Mouse (Mus musculus) stomach, embryonic 16.5 days (tissue): ENCODE results near the gene Slc30a1. TPM values are rescaled to one million over a fixed set of nuclear protein-coding genes. Genes with fewer than 3 reads are reported as not detected.

ENCODE experiments used
- ATAC-seq: fragments of 200-750 bp; cut with Nextera tagmentation; 2 replicates; pipeline ENCODE4 v1.8.0; 2017; ENCODE audit warnings: moderate number of reproducible peaks, moderate TSS enrichment; ENCODE audit not compliant: insufficient read depth, low FRiP score
- H3K27ac ChIP-seq: fragments of 300-500 bp; sonication (generic); 2 replicates; pipeline ENCODE4 v1.5.1; 2014; ENCODE audit warnings: low read length
- H3K27me3 ChIP-seq: fragments of 300-500 bp; sonication (generic); 2 replicates; pipeline ENCODE4 v1.6.1; 2014; ENCODE audit warnings: low read length, control low read depth, mixed read lengths; ENCODE audit not compliant: control insufficient read depth, insufficient read depth
- H3K36me3 ChIP-seq: fragments of 300-500 bp; sonication (generic); 2 replicates; pipeline ENCODE4 v1.6.1; 2014; ENCODE audit warnings: low read length; ENCODE audit not compliant: control insufficient read depth, insufficient read depth
- H3K4me1 ChIP-seq: fragments of 300-500 bp; sonication (generic); 2 replicates; pipeline ENCODE4 v1.6.1; 2014; ENCODE audit warnings: low read length, control low read depth, mixed read lengths; ENCODE audit not compliant: control insufficient read depth, insufficient read depth
- H3K4me2 ChIP-seq: fragments of 300-500 bp; sonication (generic); 2 replicates; pipeline ENCODE4 v1.6.1; 2014; ENCODE audit warnings: low read depth, low read length, mixed read lengths
- H3K4me3 ChIP-seq: fragments of 300-500 bp; sonication (generic); replicated peaks from 2 replicates; pipeline ENCODE4 v1.5.1; 2014; ENCODE audit warnings: mild to moderate bottlenecking, low read length
- H3K9ac ChIP-seq: fragments of 300-500 bp; sonication (generic); 2 replicates; pipeline ENCODE4 v1.6.1; 2014; ENCODE audit warnings: low read length
- H3K9me3 ChIP-seq: fragments of 300-500 bp; sonication (generic); replicated peaks from 2 replicates; pipeline ENCODE4 v1.6.1; 2016; ENCODE audit warnings: low read length, control low read depth; ENCODE audit not compliant: control insufficient read depth
- WGBS: fragments of 180-500 bp; shearing (Covaris S2); extraction: QIAGEN DNeasy Blood & Tissue Kit; methylation state at CpG from one replicate; pipeline ENCODE4 v1.1.7; 2014; 5-methylcytosine and 5-hydroxymethylcytosine counted together
- polyA plus RNA-seq: library from polyadenylated mRNA; unstranded; fragments of >200 nt; fragmentation: Nextera tagmentation; extraction: Ambion mirVana; gene quantifications from 2 replicates; pipeline ENCODE4 v1.2.1, GENCODE M21; 2015

Slc30a1 gene
- polyA plus RNA-seq, 1 experiment from 2014 or later: 1.6 TPM

DNA sequence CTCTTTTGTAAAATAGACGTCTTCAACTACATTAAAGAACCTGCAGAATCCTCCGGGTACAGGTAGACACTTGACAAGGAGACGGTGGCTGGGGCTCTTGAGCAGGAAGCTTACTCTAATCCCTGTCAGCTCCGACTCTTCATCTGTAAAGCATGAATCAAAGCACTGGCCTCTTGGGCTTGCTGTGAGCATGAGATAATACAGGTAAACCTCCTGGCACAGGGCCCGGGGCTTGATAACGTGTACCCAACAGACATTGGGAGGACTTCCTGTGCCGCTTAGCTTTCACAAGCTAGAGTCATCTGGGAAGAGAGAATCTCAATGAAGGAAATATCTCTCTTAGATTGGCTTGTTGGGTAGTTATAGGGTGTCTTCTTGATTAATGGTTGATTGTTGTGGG lies 31.6 kb upstream of the Slc30a1 start:
- Histone ChIP-seq H3K9me3 (no peaks in the 10 kb centered on the region), H3K4me2 (no peak overlapping the region), H3K36me3 (no peaks in the 10 kb centered on the region), H3K4me3 (no peak overlapping the region), H3K9ac (no peak overlapping the region), H3K27ac (no peak overlapping the region), H3K4me1 (peaks cover 3% of the 10 kb centered on the region; the same call in 1 of the 2 replicates), H3K27me3 (no peaks in the 10 kb centered on the region)
- WGBS: 73% methylated on average over 7 of the region's 7 CpGs
- ATAC-seq: no peak

DNA sequence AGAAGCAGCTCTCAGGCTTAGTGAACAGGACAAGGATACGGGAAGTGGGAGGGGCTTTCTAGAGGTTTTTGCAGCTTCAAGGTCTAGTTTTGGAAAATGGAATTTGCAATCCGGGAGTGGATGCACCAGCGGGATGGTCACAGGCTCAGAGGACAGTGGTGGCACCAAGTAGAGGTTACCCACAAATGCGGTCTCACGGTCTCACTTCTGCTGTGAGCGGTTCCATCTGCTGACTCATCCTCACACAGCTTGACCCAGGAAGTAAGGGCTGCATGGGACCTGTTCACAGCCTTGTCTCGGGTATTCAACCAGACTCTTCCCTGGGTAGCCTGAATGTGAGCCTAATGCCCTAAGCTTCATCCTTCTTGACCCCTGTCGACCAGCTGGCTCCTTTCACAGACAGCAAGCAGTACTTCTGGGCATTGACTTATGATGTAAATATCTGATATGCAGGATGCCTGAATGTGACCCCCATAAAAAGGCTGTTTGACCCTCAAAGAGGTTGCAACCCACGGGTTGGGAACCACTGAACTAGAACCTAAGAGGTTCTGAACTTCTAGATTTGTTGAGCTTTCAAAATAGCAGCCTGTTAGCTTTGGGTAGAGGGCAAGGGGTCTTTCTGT lies 30.8 kb upstream of the Slc30a1 start:
- Histone ChIP-seq H3K27ac (no peak overlapping the region), H3K9me3 (no peaks in the 10 kb centered on the region), H3K27me3 (no peaks in the 10 kb centered on the region), H3K9ac (no peak overlapping the region), H3K4me3 (no peak overlapping the region), H3K36me3 (no peaks in the 10 kb centered on the region), H3K4me2 (no peak overlapping the region), H3K4me1 (peaks cover 3% of the 10 kb centered on the region; the same call in 1 of the 2 replicates)
- no peak; the same call in 1 of the 2 replicates for ATAC-seq
- 55% methylated on average over 9 of the region's 9 CpGs for WGBS

DNA sequence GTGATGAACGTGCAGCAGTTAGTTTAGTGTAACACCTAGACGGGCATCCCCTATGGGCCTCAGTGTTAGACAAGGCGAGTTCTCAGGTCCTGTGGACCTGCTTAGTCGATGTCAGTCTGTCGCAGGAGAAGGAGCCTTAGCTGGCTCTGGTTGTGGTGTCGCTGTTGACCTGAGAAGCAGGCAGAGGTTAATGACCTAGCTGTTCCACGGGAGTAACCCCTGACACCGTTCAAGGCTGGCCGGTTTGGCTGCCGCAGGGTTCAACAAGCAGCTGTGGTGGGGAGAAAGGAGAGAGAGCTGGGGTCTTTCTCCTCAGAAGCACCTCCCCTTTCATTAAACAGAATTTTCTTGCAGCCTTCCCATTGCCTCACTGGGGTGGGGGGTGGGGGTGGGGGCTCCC lies 28.9 kb upstream of the Slc30a1 start:
- H3K9me3 ChIP-seq: no peaks in the 10 kb centered on the region
- no peak overlapping the region for H3K4me3 ChIP-seq
- peaks cover 3% of the 10 kb centered on the region; the same call in 1 of the 2 replicates for H3K4me1 ChIP-seq
- no peak overlapping the region for H3K27ac ChIP-seq
- ATAC-seq: no peak
- H3K27me3 ChIP-seq: no peaks in the 10 kb centered on the region
- no peak overlapping the region for H3K9ac ChIP-seq
- WGBS: 56% methylated on average over 10 of the region's 10 CpGs
- H3K4me2 ChIP-seq: no peak overlapping the region
- no peaks in the 10 kb centered on the region for H3K36me3 ChIP-seq

DNA sequence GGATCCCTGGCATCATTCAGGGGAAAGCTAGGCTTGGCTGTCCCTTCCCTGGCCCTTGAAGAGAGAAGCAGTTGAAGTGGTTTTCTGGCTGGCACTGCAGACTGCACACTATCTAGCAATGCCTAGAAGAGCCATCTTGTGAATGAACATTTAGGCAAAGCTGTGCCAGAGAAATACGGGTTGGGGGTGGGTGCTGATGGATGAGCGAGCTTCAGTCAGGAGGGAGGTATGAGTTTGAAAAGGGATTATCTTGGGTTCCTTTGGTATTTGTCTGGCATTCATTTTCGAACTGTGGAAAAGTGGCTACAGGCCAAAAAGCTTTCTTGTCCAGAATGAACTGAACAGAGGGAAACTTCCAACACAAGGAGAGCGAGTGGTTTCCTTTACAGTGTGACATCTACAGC lies 28.0 kb upstream of the Slc30a1 start:
- Histone ChIP-seq H3K27me3 (no peaks in the 10 kb centered on the region), H3K36me3 (no peaks in the 10 kb centered on the region), H3K9ac (no peak overlapping the region), H3K9me3 (no peaks in the 10 kb centered on the region), H3K27ac (no peak overlapping the region), H3K4me3 (no peak overlapping the region), H3K4me2 (no peak overlapping the region), H3K4me1 (peaks cover 3% of the 10 kb centered on the region; the same call in 1 of the 2 replicates)
- no peak for ATAC-seq
- WGBS: 55% methylated on average over 4 of the region's 4 CpGs

- Histone ChIP-seq H3K4me2 (no peak overlapping the region), H3K4me3 (no peak overlapping the region), H3K9me3 (no peaks in the 10 kb centered on the region), H3K36me3 (no peaks in the 10 kb centered on the region), H3K4me1 (peaks cover 6% of the 10 kb centered on the region), H3K9ac (no peak overlapping the region), H3K27me3 (no peaks in the 10 kb centered on the region), H3K27ac (no peak overlapping the region)
- ATAC-seq: no peak
- WGBS: 69% methylated on average over 3 of the region's 3 CpGs
Observed at GRCm38 (mm10) chr1:191880247-191880646, 26.3 kb upstream of the Slc30a1 start.

DNA sequence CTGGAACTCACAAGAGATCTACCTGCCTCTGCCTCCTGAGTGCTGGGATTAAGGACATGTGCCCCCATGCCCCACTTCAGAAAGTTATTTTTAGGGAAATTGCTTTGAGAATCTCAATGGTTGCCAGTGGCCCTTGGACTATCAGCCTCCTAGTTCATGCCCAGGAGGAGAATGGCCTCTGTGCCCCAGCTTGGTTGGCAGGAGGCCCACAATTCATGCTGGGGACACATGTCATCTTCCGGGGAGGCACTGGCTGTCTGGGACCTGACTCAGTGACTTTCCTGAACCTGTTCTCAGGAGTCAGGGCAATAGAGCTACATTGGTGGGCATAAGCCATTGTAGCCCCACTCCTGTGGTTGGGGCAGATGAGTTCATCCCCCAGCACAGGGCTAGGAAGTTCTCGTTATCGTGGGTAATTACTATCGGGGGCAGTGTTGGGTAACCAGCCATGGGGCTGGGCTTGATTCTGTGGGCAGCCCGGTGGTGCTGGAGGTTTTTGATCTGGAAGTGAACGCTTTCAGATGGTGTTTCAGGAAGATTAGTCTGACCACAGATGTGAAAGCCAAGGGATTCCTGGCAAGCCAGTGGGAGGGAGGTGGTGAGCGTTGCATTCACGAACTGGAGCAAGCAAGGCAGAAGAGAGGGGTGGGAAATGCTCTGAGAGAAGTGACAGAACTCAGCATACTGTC lies 25.5 kb upstream of the Slc30a1 start:
- Histone ChIP-seq H3K4me3 (no peak overlapping the region), H3K9ac (no peak overlapping the region), H3K4me1 (peaks cover 6% of the 10 kb centered on the region), H3K27me3 (no peaks in the 10 kb centered on the region), H3K27ac (no peak overlapping the region), H3K36me3 (no peaks in the 10 kb centered on the region), H3K4me2 (no peak overlapping the region), H3K9me3 (no peaks in the 10 kb centered on the region)
- WGBS: 70% methylated on average over 8 of the region's 8 CpGs
- ATAC-seq: no peak

DNA sequence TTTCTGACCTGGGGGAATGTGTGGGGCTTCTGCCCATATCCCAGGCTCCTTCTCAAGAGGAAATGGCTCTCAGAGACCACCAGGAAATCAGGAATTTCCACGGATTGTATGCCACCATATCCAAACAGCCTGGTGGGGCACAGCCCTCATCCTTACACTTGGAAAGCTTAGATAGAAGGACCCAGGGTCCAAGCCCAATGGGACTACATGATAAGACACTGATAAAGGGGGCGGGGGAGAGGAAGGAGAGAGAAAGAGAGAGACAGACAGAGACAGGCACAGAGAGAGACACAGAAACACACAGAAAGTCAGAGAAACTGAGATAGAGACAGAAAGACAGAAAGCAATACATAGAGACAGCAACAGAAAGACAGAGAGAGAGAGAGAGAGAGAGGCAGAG lies 24.9 kb upstream of the Slc30a1 start:
- Histone ChIP-seq H3K4me1 (peaks cover 6% of the 10 kb centered on the region), H3K36me3 (no peaks in the 10 kb centered on the region), H3K9me3 (no peaks in the 10 kb centered on the region), H3K4me3 (no peak overlapping the region), H3K27me3 (no peaks in the 10 kb centered on the region), H3K9ac (no peak overlapping the region), H3K4me2 (no peak overlapping the region), H3K27ac (no peak overlapping the region)
- ATAC-seq: no peak
- 56% methylated on average over 2 of the region's 2 CpGs for WGBS

DNA sequence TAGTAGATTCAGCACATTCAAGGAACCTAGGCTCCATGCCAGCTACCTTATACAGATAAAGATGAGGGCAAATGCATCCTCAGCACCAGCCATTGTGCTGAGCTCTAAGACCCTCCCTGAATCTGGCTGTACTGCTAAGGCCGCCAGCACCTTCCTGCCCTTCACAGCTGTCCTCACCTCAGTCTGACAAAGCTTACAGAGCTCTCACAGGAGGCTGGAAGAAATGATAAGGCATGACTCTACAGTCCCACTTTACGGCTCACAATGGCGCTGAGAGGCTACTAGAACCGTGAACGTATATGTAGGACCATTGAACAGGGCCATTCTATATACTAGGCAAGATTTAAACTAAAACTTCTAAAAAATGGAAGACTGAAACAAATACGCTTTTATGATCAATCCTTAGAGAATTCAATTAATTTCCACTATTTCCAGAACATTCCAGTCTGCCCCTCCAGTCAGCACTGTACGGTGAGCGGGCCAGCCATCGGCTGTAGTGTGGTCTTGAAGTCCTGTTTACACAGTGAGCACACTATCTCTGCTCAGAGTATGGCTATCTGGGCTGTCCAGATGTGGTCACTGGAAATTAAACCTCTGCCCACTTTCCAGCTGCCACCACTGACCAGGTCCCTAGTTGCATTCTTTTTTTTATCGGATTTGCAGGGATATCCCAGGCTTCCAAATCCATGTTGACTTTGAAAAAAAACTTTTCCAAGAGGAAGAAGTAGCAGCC lies 23.9 kb upstream of the Slc30a1 start:
- no peak for ATAC-seq
- H3K4me1 ChIP-seq: peaks cover 6% of the 10 kb centered on the region
- H3K27me3 ChIP-seq: no peaks in the 10 kb centered on the region
- 85% methylated on average over 10 of the region's 10 CpGs for WGBS
- no peak overlapping the region for H3K9ac ChIP-seq
- no peaks in the 10 kb centered on the region for H3K9me3 ChIP-seq
- no peaks in the 10 kb centered on the region for H3K36me3 ChIP-seq
- H3K4me2 ChIP-seq: no peak overlapping the region
- H3K27ac ChIP-seq: no peak overlapping the region
- no peak overlapping the region for H3K4me3 ChIP-seq

GRCm38 (mm10) chr1:191883654-191884053 lies 22.9 kb upstream of the Slc30a1 start:
- H3K27ac ChIP-seq: no peak overlapping the region
- H3K27me3 ChIP-seq: no peaks in the 10 kb centered on the region
- H3K9me3 ChIP-seq: no peaks in the 10 kb centered on the region
- H3K4me2 ChIP-seq: no peak overlapping the region
- H3K4me3 ChIP-seq: no peak overlapping the region
- 40% methylated on average over 5 of the region's 5 CpGs for WGBS
- ATAC-seq: peak; percentile 33; the same call in 1 of the 2 replicates
- peaks cover 3% of the 10 kb centered on the region for H3K4me1 ChIP-seq
- H3K36me3 ChIP-seq: no peaks in the 10 kb centered on the region
- no peak overlapping the region for H3K9ac ChIP-seq
